Mouse (Mus musculus): ENCODE results near the gene Rhox3h. TPM values are rescaled to one million over a fixed set of nuclear protein-coding genes. Genes with fewer than 3 reads are reported as not detected.
"Not testable (repeated sequence)": the region's sequence is repeated elsewhere in the genome, so short reads cannot be mapped to it uniquely, and the experiment has no call there.

Rhox3h gene
- polyA plus RNA-seq (2014; fragmentation: Nextera tagmentation; extraction: Ambion mirVana) = not detected in 2 replicates

DNA sequence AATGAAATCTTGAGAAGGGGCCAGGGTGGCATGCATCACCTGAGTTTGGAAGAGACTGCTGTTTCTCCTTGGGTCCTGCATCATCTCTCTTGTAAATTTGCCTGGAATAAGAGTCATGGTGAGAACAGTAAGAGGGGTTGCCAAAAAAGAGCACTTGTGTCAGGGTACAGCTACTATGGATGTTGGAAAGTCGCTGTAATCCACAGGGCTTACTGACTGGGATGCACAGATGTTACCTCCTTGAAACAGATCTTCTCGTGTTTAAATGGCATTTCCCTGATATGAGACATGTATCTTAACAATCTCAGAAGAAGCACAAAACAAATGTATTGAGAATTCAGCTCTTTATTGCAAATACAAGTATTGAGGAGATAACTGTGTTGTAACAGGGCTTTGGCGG lies at the start of gene Rhox3h:
TSS of gene Rhox3h (minus strand) at position 101 of the 400 bp plus-strand sequence.
- ATAC-seq (replicated peaks; ENCODE audit: low FRiP score, low TSS enrichment, low read depth); H3K4me2 ChIP-seq (ENCODE audit: low read length); H3K27ac ChIP-seq (ENCODE audit: low read depth); H3K36me3 ChIP-seq (ENCODE audit: control insufficient read depth, insufficient read depth, low read length); H3K9me3 ChIP-seq (ENCODE audit: control insufficient read depth, low read length); H3K27me3 ChIP-seq (replicated peaks; ENCODE audit: control insufficient read depth, insufficient read depth, low read length); DNase-seq (ENCODE audit: low spot score); H3K4me1 ChIP-seq (replicated peaks; ENCODE audit: control insufficient read depth, insufficient read depth, low read length); H3K9ac ChIP-seq (ENCODE audit: low read length); H3K4me3 ChIP-seq (ENCODE audit: low read depth, low read length): not testable (repeated sequence)
- 89% methylated on average over 1 of the region's 3 CpGs for WGBS

DNA sequence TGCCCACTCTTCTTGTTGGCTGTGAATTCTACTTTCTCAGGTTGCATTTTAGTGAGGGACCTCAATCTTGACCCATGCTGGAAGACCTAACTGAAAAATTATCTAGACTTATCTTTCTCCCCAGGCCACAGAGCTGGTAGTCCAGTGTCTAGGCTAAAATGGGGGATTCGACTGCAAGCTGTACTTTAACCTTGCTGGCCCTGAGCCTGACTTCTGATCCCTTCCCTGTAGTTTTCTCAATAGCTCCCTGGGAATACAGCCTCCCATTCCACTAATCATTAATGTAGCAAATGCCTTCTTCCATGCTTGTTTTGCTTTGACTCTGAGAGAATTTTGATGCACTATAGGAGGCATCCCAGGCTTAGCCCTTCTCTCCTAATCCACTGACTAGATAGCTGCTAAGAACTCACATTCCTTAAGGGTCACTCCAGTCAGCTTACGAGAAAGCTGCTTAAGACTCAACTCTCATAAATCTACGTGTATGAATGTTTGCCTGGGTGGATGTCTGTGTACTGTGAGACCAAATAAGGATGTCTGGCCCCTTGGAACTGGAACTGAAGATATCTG lies 33.3 kb upstream of the Rhox3h start:
- WGBS = 48% methylated on average over 3 of the region's 3 CpGs
- Histone ChIP-seq H3K9ac (ENCODE audit: low read length) (no peak overlapping the region), H3K36me3 (ENCODE audit: control insufficient read depth, insufficient read depth, low read length) (no peaks in the 10 kb centered on the region), H3K4me2 (ENCODE audit: low read length) (no peak overlapping the region), H3K27ac (ENCODE audit: low read depth) (no peak overlapping the region), H3K9me3 (ENCODE audit: control insufficient read depth, low read length) (no peaks in the 10 kb centered on the region), H3K4me1 (replicated peaks; ENCODE audit: control insufficient read depth, insufficient read depth, low read length) (no peaks in the 10 kb centered on the region), H3K4me3 (ENCODE audit: low read depth, low read length) (no peak overlapping the region), H3K27me3 (replicated peaks; ENCODE audit: control insufficient read depth, insufficient read depth, low read length) (no peaks in the 10 kb centered on the region)
- ATAC-seq (replicated peaks; ENCODE audit: low FRiP score, low TSS enrichment, low read depth) (no peak), DNase-seq (ENCODE audit: low spot score) (no peak)

DNA sequence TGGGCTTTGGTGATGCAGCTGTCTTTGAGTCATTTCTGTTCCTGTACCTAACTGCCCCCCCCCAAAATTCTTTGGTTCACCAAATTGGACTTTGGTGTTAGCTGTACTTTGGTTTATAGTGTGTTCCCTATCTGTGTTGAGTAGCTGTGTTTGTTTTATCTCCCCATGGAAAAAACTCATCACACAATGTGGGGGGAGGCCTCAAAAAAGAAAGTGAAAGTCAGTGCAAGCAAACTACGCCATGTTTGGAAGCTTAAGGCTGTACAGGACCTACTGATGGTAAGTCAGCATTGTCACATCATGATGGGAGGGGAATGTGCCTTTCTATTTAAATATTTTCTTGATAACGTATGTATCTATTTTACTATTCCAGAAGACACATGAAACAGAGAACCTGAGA lies 23.7 kb upstream of the Rhox3h start:
- WGBS = 81% methylated on average over 2 of the region's 2 CpGs
- no peak for ATAC-seq (replicated peaks; ENCODE audit: low FRiP score, low TSS enrichment, low read depth)

DNA sequence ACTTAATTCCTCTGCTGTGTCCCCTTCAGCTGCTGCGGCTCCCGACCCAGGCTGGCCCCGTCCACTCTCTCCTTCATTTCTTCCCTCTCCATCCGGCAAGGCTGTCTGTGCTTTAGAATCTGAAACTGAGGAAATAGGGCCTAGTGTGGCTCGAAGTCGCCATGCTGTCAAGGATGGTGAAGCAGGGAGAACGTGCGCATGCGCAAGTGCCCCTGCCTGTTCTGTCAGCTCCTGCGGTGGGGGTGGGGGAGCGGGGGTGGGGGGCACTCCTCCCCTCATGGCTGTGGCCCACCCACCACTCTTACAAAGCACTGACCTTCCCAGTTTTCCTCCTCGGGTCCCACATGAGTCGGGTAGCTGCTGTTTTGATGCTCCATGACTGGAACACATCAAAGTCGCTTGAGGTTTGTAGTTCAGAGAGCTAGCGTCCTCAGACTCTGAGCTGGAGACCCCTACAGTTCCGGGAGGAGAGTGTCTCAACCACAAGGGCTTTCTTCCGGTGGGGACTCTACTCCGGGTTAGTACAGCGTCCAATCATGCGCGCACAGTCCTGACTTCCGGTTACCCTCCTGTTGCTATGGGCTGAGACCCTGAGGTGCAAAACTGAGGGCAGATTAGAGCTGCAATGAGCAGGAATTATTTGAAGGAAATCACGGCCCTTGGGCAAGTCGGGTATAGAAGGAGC lies 14.6 kb upstream of the Rhox3h start:
- no peaks in the 10 kb centered on the region for H3K9me3 ChIP-seq (ENCODE audit: control insufficient read depth, low read length)
- H3K4me3 ChIP-seq (ENCODE audit: low read depth, low read length) = no peak overlapping the region
- 84% methylated on average over 24 of the region's 24 CpGs for WGBS
- no peaks in the 10 kb centered on the region for H3K4me1 ChIP-seq (replicated peaks; ENCODE audit: control insufficient read depth, insufficient read depth, low read length)
- H3K9ac ChIP-seq (ENCODE audit: low read length) = no peak overlapping the region
- H3K4me2 ChIP-seq (ENCODE audit: low read length) = no peak overlapping the region
- no peaks in the 10 kb centered on the region for H3K36me3 ChIP-seq (ENCODE audit: control insufficient read depth, insufficient read depth, low read length)
- H3K27me3 ChIP-seq (replicated peaks; ENCODE audit: control insufficient read depth, insufficient read depth, low read length) = no peaks in the 10 kb centered on the region
- DNase-seq (ENCODE audit: low spot score) (no peak), ATAC-seq (replicated peaks; ENCODE audit: low FRiP score, low TSS enrichment, low read depth) (no peak)
- H3K27ac ChIP-seq (ENCODE audit: low read depth) = no peak overlapping the region

More for the DNA sequence above, 23.7 kb upstream of the Rhox3h start:
- H3K36me3 ChIP-seq (ENCODE audit: control insufficient read depth, insufficient read depth, low read length) = no peaks in the 10 kb centered on the region
- H3K9ac ChIP-seq (ENCODE audit: low read length) = no peak overlapping the region
- no peak for DNase-seq (ENCODE audit: low spot score)
- no peaks in the 10 kb centered on the region for H3K9me3 ChIP-seq (ENCODE audit: control insufficient read depth, low read length)
- no peak overlapping the region for H3K27ac ChIP-seq (ENCODE audit: low read depth)
- no peak overlapping the region for H3K4me2 ChIP-seq (ENCODE audit: low read length)
- H3K27me3 ChIP-seq (replicated peaks; ENCODE audit: control insufficient read depth, insufficient read depth, low read length) = no peaks in the 10 kb centered on the region
- H3K4me3 ChIP-seq (ENCODE audit: low read depth, low read length) = no peak overlapping the region
- no peaks in the 10 kb centered on the region for H3K4me1 ChIP-seq (replicated peaks; ENCODE audit: control insufficient read depth, insufficient read depth, low read length)

DNA sequence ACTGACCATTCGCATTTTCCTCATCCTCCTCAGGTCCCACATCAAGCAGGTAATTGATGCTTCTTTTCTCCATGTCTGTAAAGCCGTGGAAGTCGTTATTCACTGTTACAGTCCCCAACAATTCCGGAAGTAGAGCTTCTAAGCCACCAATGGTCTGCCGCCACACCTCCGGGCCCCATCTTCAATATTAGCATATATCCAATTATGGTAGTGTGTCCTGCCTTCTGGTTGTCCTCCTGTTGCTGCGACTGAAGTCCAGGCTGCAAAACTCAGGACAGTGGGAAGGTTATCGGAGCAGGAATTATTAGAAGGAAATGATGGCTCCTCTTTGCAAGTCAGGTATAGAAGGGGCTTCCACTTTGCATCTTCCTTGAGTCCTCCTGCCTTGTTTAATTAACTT lies 4.6 kb upstream of the Rhox3h start, which contains the start of gene Rhox2h:
TSS of gene Rhox2h (minus strand) at position 101 of the 400 bp plus-strand sequence.
- H3K4me2 ChIP-seq (ENCODE audit: low read length); ATAC-seq (replicated peaks; ENCODE audit: low FRiP score, low TSS enrichment, low read depth); DNase-seq (ENCODE audit: low spot score); H3K36me3 ChIP-seq (ENCODE audit: control insufficient read depth, insufficient read depth, low read length); H3K27ac ChIP-seq (ENCODE audit: low read depth); H3K4me3 ChIP-seq (ENCODE audit: low read depth, low read length); H3K9me3 ChIP-seq (ENCODE audit: control insufficient read depth, low read length); H3K9ac ChIP-seq (ENCODE audit: low read length); H3K4me1 ChIP-seq (replicated peaks; ENCODE audit: control insufficient read depth, insufficient read depth, low read length); H3K27me3 ChIP-seq (replicated peaks; ENCODE audit: control insufficient read depth, insufficient read depth, low read length): not testable (repeated sequence)
- 92% methylated on average over 8 of the region's 8 CpGs for WGBS

DNA sequence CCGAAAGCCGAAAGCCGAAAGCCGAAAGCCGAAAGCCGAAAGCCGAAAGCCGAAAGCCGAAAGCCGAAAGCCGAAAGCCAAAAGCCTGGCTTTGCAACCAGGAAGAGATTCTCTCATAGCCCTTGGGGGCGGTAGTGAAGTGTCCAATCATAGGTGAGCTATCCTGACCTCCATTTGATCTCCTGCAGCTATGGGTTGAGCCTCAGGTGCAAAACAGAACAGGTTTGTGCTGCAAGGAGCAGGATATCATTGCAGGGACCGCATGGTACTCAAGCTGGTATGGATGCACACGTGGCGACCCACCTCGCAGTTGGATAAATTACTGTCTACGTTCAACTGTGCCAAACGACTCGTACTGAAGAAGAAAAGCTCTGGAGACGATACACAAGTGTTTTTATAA lies 17.3 kb downstream of the Rhox3h start, which contains the start of gene Rhox4g:
TSS of gene Rhox4g (minus strand) at position 101 of the 400 bp plus-strand sequence.
- ATAC-seq (replicated peaks; ENCODE audit: low FRiP score, low TSS enrichment, low read depth) = not testable (repeated sequence)

DNA sequence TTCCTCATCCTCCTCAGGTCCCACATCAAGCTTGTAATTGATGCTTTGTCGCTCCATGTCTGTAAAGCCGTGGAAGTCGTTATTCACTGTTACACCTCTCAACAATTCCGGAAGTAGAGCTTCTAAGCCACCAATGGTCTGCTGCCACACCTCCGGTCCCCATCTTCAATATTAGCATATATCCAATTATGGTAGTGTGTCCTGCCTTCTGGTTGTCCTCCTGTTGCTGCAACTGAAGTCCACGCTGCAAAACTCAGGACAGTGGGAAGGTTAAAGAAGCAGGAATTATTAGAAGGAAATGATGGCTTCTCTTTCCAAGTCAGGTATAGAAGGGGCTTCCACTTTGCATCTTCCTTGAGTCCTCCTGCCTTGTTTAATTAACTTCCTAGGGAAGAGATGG lies 25.2 kb downstream of the Rhox3h start, which contains the start of gene Rhox2g:
TSS of gene Rhox2g (minus strand) at position 101 of the 400 bp plus-strand sequence.
- H3K27me3 ChIP-seq (replicated peaks; ENCODE audit: control insufficient read depth, insufficient read depth, low read length); H3K9me3 ChIP-seq (ENCODE audit: control insufficient read depth, low read length); H3K36me3 ChIP-seq (ENCODE audit: control insufficient read depth, insufficient read depth, low read length); ATAC-seq (replicated peaks; ENCODE audit: low FRiP score, low TSS enrichment, low read depth); H3K4me3 ChIP-seq (ENCODE audit: low read depth, low read length); H3K9ac ChIP-seq (ENCODE audit: low read length); H3K4me1 ChIP-seq (replicated peaks; ENCODE audit: control insufficient read depth, insufficient read depth, low read length); H3K4me2 ChIP-seq (ENCODE audit: low read length); H3K27ac ChIP-seq (ENCODE audit: low read depth); DNase-seq (ENCODE audit: low spot score): not testable (repeated sequence)
- WGBS = 90% methylated on average over 6 of the region's 6 CpGs

More for the DNA sequence above, 17.3 kb downstream of the Rhox3h start, which contains the start of gene Rhox4g:
- not testable (repeated sequence) for H3K36me3 ChIP-seq (ENCODE audit: control insufficient read depth, insufficient read depth, low read length); H3K27me3 ChIP-seq (replicated peaks; ENCODE audit: control insufficient read depth, insufficient read depth, low read length); DNase-seq (ENCODE audit: low spot score); H3K9ac ChIP-seq (ENCODE audit: low read length); H3K27ac ChIP-seq (ENCODE audit: low read depth); H3K4me3 ChIP-seq (ENCODE audit: low read depth, low read length); H3K9me3 ChIP-seq (ENCODE audit: control insufficient read depth, low read length); H3K4me2 ChIP-seq (ENCODE audit: low read length); H3K4me1 ChIP-seq (replicated peaks; ENCODE audit: control insufficient read depth, insufficient read depth, low read length)
- 95% methylated on average over 13 of the region's 20 CpGs for WGBS

DNA sequence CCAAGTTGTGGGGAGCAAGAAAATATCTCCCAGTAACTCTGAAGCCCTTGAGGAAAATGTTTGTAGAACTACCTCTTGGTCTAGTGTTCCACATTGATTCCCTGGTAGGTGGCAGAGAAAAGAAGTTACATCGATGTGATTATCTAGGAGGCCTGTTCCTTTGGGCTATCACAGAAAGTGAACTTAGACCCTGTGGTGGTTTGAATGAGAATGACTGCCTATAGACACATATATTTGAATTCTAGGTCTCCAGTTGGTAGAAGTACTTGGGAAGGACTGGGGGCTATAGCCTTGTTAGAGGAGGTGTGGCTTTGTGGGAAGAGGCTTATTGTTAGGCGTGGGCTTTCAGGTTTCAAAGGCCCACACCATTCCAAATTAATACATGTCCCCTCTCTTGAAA lies 40.1 kb downstream of the Rhox3h start, which contains the start of gene Rhox3g:
TSS of gene Rhox3g (minus strand) at position 101 of the 400 bp plus-strand sequence.
- WGBS = 81% methylated on average over 2 of the region's 2 CpGs
- H3K4me1 ChIP-seq (replicated peaks; ENCODE audit: control insufficient read depth, insufficient read depth, low read length); H3K4me3 ChIP-seq (ENCODE audit: low read depth, low read length); H3K4me2 ChIP-seq (ENCODE audit: low read length); H3K9ac ChIP-seq (ENCODE audit: low read length); H3K27me3 ChIP-seq (replicated peaks; ENCODE audit: control insufficient read depth, insufficient read depth, low read length); H3K9me3 ChIP-seq (ENCODE audit: control insufficient read depth, low read length); H3K27ac ChIP-seq (ENCODE audit: low read depth); H3K36me3 ChIP-seq (ENCODE audit: control insufficient read depth, insufficient read depth, low read length); DNase-seq (ENCODE audit: low spot score); ATAC-seq (replicated peaks; ENCODE audit: low FRiP score, low TSS enrichment, low read depth): not testable (repeated sequence)

All from intestine, embryonic 14.5 days (tissue).